Mouse (Mus musculus): ENCODE measurements at regions not wholly inside any gene's neighbourhood (a gene's known extent, or its start where the extent isn't known, plus 50 kb on each side); places are given as distances from the start of the nearest gene placed in this dataset.

GRCm38 (mm10) chr2:162818787-162819186 lies 112.5 kb upstream of the Srsf6 start:
- Histone ChIP-seq H3K4me2 (ENCODE audit: low read depth, low read length) (no peak overlapping the region), H3K27ac (replicated peaks; ENCODE audit: low read depth, low read length) (no peak overlapping the region), H3K9me3 (replicated peaks; ENCODE audit: control insufficient read depth, low read length) (no peaks in the 10 kb centered on the region), H3K4me3 (ENCODE audit: low read depth, low read length) (no peak overlapping the region), H3K36me3 (replicated peaks; ENCODE audit: control insufficient read depth, insufficient read depth, low read depth, low read length) (no peaks in the 10 kb centered on the region), H3K4me1 (ENCODE audit: control insufficient read depth, insufficient read depth, low read length) (no peaks in the 10 kb centered on the region), H3K9ac (replicated peaks; ENCODE audit: low read length) (no peak overlapping the region), H3K27me3 (ENCODE audit: control insufficient read depth, insufficient read depth, low read length) (no peaks in the 10 kb centered on the region)
- DNase-seq (ENCODE audit: low spot score) (no peak), ATAC-seq (replicated peaks; ENCODE audit: insufficient number of reproducible peaks, low FRiP score, low TSS enrichment, low read depth) (no peak)
- WGBS: 87% methylated on average over 4 of the region's 4 CpGs

- Histone ChIP-seq H3K36me3 (replicated peaks; ENCODE audit: control insufficient read depth, insufficient read depth, low read depth, low read length) (no peaks in the 10 kb centered on the region), H3K4me1 (ENCODE audit: control insufficient read depth, insufficient read depth, low read length) (no peaks in the 10 kb centered on the region), H3K27me3 (ENCODE audit: control insufficient read depth, insufficient read depth, low read length) (no peaks in the 10 kb centered on the region), H3K4me3 (ENCODE audit: low read depth, low read length) (no peak overlapping the region), H3K9me3 (replicated peaks; ENCODE audit: control insufficient read depth, low read length) (no peaks in the 10 kb centered on the region), H3K27ac (replicated peaks; ENCODE audit: low read depth, low read length) (no peak overlapping the region), H3K4me2 (ENCODE audit: low read depth, low read length) (no peak overlapping the region), H3K9ac (replicated peaks; ENCODE audit: low read length) (no peak overlapping the region)
- no peak for ATAC-seq (replicated peaks; ENCODE audit: insufficient number of reproducible peaks, low FRiP score, low TSS enrichment, low read depth)
- DNase-seq (ENCODE audit: low spot score): peak; percentile 12
- WGBS: 44% methylated on average over 2 of the region's 2 CpGs
Measured at GRCm38 (mm10) chr2:162814205-162814604, 117.1 kb upstream of the Srsf6 start.

- no peak overlapping the region for H3K27ac ChIP-seq (replicated peaks; ENCODE audit: low read depth, low read length)
Measured at GRCm38 (mm10) chr2:162807747-162808146, 123.6 kb upstream of the Srsf6 start.

GRCm38 (mm10) chr2:162796528-162796927 lies 134.8 kb upstream of the Srsf6 start:
- Histone ChIP-seq H3K27ac (replicated peaks; ENCODE audit: low read depth, low read length) (no peak overlapping the region), H3K4me2 (ENCODE audit: low read depth, low read length) (no peak overlapping the region), H3K4me3 (ENCODE audit: low read depth, low read length) (no peak overlapping the region), H3K9ac (replicated peaks; ENCODE audit: low read length) (no peak overlapping the region), H3K4me1 (ENCODE audit: control insufficient read depth, insufficient read depth, low read length) (no peaks in the 10 kb centered on the region), H3K36me3 (replicated peaks; ENCODE audit: control insufficient read depth, insufficient read depth, low read depth, low read length) (no peaks in the 10 kb centered on the region), H3K27me3 (ENCODE audit: control insufficient read depth, insufficient read depth, low read length) (no peaks in the 10 kb centered on the region), H3K9me3 (replicated peaks; ENCODE audit: control insufficient read depth, low read length) (no peaks in the 10 kb centered on the region)
- WGBS: 72% methylated on average over 4 of the region's 4 CpGs
- DNase-seq (ENCODE audit: low spot score) (no peak), ATAC-seq (replicated peaks; ENCODE audit: insufficient number of reproducible peaks, low FRiP score, low TSS enrichment, low read depth) (no peak)

More at GRCm38 (mm10) chr2:162807747-162808146, 123.6 kb upstream of the Srsf6 start:
- ATAC-seq (replicated peaks; ENCODE audit: insufficient number of reproducible peaks, low FRiP score, low TSS enrichment, low read depth) (no peak), DNase-seq (ENCODE audit: low spot score) (no peak)
- Histone ChIP-seq H3K4me3 (ENCODE audit: low read depth, low read length) (no peak overlapping the region), H3K27me3 (ENCODE audit: control insufficient read depth, insufficient read depth, low read length) (no peaks in the 10 kb centered on the region), H3K9ac (replicated peaks; ENCODE audit: low read length) (no peak overlapping the region), H3K4me1 (ENCODE audit: control insufficient read depth, insufficient read depth, low read length) (no peaks in the 10 kb centered on the region), H3K36me3 (replicated peaks; ENCODE audit: control insufficient read depth, insufficient read depth, low read depth, low read length) (no peaks in the 10 kb centered on the region), H3K9me3 (replicated peaks; ENCODE audit: control insufficient read depth, low read length) (no peaks in the 10 kb centered on the region), H3K4me2 (ENCODE audit: low read depth, low read length) (no peak overlapping the region)
- 93% methylated on average over 10 of the region's 10 CpGs for WGBS

GRCm38 (mm10) chr2:162794285-162794684 lies 133.3 kb upstream of the Ptprt start:
- no peaks in the 10 kb centered on the region for H3K27me3 ChIP-seq (ENCODE audit: control insufficient read depth, insufficient read depth, low read length)

GRCm38 (mm10) chr2:162791374-162792098 lies 130.6 kb upstream of the Ptprt start:
- no peak overlapping the region for H3K4me2 ChIP-seq (ENCODE audit: low read depth, low read length)
- H3K27me3 ChIP-seq (ENCODE audit: control insufficient read depth, insufficient read depth, low read length): no peaks in the 10 kb centered on the region
- DNase-seq (ENCODE audit: low spot score) (no peak), ATAC-seq (replicated peaks; ENCODE audit: insufficient number of reproducible peaks, low FRiP score, low TSS enrichment, low read depth) (no peak)
- H3K27ac ChIP-seq (replicated peaks; ENCODE audit: low read depth, low read length): no peak overlapping the region
- H3K4me1 ChIP-seq (ENCODE audit: control insufficient read depth, insufficient read depth, low read length): no peaks in the 10 kb centered on the region
- no peak overlapping the region for H3K4me3 ChIP-seq (ENCODE audit: low read depth, low read length)
- H3K9ac ChIP-seq (replicated peaks; ENCODE audit: low read length): no peak overlapping the region
- H3K36me3 ChIP-seq (replicated peaks; ENCODE audit: control insufficient read depth, insufficient read depth, low read depth, low read length): no peaks in the 10 kb centered on the region
- WGBS: 82% methylated on average over 12 of the region's 12 CpGs
- H3K9me3 ChIP-seq (replicated peaks; ENCODE audit: control insufficient read depth, low read length): no peaks in the 10 kb centered on the region

More at GRCm38 (mm10) chr2:162794285-162794684, 133.3 kb upstream of the Ptprt start:
- ATAC-seq (replicated peaks; ENCODE audit: insufficient number of reproducible peaks, low FRiP score, low TSS enrichment, low read depth) (no peak), DNase-seq (ENCODE audit: low spot score) (no peak)
- no peaks in the 10 kb centered on the region for H3K36me3 ChIP-seq (replicated peaks; ENCODE audit: control insufficient read depth, insufficient read depth, low read depth, low read length)
- WGBS: 88% methylated on average over 8 of the region's 8 CpGs
- no peaks in the 10 kb centered on the region for H3K4me1 ChIP-seq (ENCODE audit: control insufficient read depth, insufficient read depth, low read length)
- no peak overlapping the region for H3K4me3 ChIP-seq (ENCODE audit: low read depth, low read length)
- no peaks in the 10 kb centered on the region for H3K9me3 ChIP-seq (replicated peaks; ENCODE audit: control insufficient read depth, low read length)
- H3K9ac ChIP-seq (replicated peaks; ENCODE audit: low read length): no peak overlapping the region
- H3K4me2 ChIP-seq (ENCODE audit: low read depth, low read length): no peak overlapping the region
- no peak overlapping the region for H3K27ac ChIP-seq (replicated peaks; ENCODE audit: low read depth, low read length)

- ATAC-seq (replicated peaks; ENCODE audit: insufficient number of reproducible peaks, low FRiP score, low TSS enrichment, low read depth) (no peak), DNase-seq (ENCODE audit: low spot score) (no peak)
- no peak overlapping the region for H3K9ac ChIP-seq (replicated peaks; ENCODE audit: low read length)
Measured at GRCm38 (mm10) chr2:162784176-162784813, 123.3 kb upstream of the Ptprt start.

GRCm38 (mm10) chr2:162781599-162781998 lies 120.7 kb upstream of the Ptprt start:
- H3K36me3 ChIP-seq (replicated peaks; ENCODE audit: control insufficient read depth, insufficient read depth, low read depth, low read length): no peaks in the 10 kb centered on the region
- no peak overlapping the region for H3K9ac ChIP-seq (replicated peaks; ENCODE audit: low read length)
- H3K4me1 ChIP-seq (ENCODE audit: control insufficient read depth, insufficient read depth, low read length): no peaks in the 10 kb centered on the region
- H3K27me3 ChIP-seq (ENCODE audit: control insufficient read depth, insufficient read depth, low read length): no peaks in the 10 kb centered on the region
- H3K4me2 ChIP-seq (ENCODE audit: low read depth, low read length): no peak overlapping the region
- DNase-seq (ENCODE audit: low spot score) (no peak), ATAC-seq (replicated peaks; ENCODE audit: insufficient number of reproducible peaks, low FRiP score, low TSS enrichment, low read depth) (no peak)
- WGBS: 82% methylated on average over 6 of the region's 6 CpGs
- no peak overlapping the region for H3K27ac ChIP-seq (replicated peaks; ENCODE audit: low read depth, low read length)
- no peaks in the 10 kb centered on the region for H3K9me3 ChIP-seq (replicated peaks; ENCODE audit: control insufficient read depth, low read length)
- no peak overlapping the region for H3K4me3 ChIP-seq (ENCODE audit: low read depth, low read length)

More at GRCm38 (mm10) chr2:162784176-162784813, 123.3 kb upstream of the Ptprt start:
- Histone ChIP-seq H3K9me3 (replicated peaks; ENCODE audit: control insufficient read depth, low read length) (no peaks in the 10 kb centered on the region), H3K27ac (replicated peaks; ENCODE audit: low read depth, low read length) (no peak overlapping the region), H3K4me1 (ENCODE audit: control insufficient read depth, insufficient read depth, low read length) (no peaks in the 10 kb centered on the region), H3K27me3 (ENCODE audit: control insufficient read depth, insufficient read depth, low read length) (no peaks in the 10 kb centered on the region), H3K4me2 (ENCODE audit: low read depth, low read length) (no peak overlapping the region), H3K36me3 (replicated peaks; ENCODE audit: control insufficient read depth, insufficient read depth, low read depth, low read length) (no peaks in the 10 kb centered on the region), H3K4me3 (ENCODE audit: low read depth, low read length) (no peak overlapping the region)
- WGBS: 69% methylated on average over 8 of the region's 8 CpGs
